Mouse (Mus musculus) ES-CJ7 (cell line): Measurements from ENCODE around the gene Gipr.
"Not testable (repeated sequence)": the region's sequence is repeated elsewhere in the genome, so short reads cannot be mapped to it uniquely, and the experiment has no call there.

Experiments
- DNase-seq: peaks from one replicate; pipeline ENCODE4 v3.0.0; 2011; ENCODE audit warnings: low read depth, low spot score

Gipr gene

DNA sequence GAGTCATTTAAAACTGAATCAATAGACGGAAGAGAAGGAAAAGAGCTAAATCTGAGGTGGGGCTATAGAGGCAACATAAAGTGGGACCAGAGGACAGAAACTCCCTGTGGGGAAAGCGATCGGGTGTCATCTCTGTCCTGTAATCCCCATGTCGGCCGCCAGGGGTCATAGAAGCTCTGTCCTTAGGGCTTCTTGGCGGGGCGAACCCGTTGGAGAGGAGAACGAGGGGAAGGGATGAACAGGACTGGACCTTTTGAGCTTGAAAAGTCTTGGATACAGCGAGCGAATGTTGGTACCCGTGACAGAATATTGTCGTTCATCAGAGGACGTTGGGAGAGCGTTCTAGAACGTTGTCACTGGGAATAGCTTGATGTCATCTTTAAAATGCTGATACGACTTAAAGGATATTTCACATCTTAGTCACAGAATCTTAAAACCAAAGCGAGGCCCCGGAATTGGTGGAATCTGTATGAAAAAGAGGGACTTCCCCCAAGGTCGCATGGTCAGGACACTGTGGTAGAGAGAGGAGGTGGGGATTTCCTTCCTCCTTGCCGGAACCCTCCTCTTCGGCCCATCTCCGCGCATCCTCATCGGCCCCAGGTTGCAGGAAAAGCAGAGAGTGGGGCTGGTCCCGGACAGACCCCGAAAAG, 12.6 kb upstream of the Gipr start:
- DNase-seq = peak; percentile 83

DNA sequence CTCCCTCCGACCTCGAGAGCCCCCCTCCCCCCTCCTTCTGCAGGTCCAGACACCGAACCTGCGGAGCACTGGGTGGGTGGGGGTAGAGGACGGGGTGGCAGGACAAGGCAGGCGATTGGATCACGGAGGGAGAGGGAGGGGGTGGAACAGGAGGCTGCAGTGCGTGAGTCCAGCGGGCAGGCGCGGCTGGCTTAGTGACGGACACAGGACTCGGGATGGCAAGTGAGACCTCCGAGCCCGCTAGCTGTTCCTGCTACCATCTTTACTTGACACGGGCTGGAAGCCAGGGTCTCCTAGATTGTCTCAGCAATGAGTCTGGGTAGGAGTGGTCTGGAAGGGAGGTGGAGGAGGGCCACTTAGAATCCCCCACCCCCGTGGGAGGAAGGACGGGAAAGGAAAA, 12.1 kb upstream of the Gipr start:
- no peak for DNase-seq

DNA sequence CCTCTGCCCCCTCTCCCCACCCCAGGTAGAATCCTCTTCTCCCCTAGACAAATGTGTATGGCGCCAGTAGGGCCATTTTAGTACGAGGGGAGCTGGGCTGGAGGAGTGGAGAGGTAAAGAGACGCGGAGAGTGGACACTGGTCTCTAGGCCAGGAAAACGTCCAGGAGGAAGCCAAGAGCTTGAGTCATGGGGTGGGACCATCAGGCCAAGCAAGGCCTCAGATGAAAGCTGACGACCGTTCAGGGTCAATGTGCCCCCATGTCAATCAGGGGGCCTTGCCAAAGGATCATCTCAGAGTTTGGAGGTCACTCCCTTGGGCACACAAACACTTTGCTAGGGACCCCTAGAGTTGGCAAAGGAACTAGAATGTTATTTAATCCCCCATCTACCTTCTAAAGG, 11.3 kb upstream of the Gipr start:
- DNase-seq = no peak

DNA sequence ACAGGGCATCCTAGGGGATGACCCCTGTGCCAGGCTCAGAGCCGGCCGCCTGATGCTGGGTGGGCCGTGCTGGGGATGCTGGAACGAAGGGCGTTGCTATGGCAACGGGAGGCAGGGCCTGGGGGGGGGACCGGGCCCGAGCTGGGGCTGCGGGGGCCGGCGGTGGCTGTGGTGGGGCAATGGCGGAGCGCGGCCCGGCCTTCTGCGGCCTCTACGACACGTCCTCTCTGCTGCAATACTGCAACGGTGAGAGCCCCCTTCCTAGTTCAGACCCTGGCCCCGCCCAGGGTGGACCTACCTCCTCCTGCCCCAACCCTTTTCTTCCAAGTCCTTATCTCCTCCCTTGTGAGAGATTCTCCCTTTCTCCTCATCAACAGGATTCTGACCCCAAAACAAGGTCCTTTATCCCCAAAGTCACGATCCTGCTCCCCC, 10.6 kb upstream of the Gipr start:
- no peak for DNase-seq

DNA sequence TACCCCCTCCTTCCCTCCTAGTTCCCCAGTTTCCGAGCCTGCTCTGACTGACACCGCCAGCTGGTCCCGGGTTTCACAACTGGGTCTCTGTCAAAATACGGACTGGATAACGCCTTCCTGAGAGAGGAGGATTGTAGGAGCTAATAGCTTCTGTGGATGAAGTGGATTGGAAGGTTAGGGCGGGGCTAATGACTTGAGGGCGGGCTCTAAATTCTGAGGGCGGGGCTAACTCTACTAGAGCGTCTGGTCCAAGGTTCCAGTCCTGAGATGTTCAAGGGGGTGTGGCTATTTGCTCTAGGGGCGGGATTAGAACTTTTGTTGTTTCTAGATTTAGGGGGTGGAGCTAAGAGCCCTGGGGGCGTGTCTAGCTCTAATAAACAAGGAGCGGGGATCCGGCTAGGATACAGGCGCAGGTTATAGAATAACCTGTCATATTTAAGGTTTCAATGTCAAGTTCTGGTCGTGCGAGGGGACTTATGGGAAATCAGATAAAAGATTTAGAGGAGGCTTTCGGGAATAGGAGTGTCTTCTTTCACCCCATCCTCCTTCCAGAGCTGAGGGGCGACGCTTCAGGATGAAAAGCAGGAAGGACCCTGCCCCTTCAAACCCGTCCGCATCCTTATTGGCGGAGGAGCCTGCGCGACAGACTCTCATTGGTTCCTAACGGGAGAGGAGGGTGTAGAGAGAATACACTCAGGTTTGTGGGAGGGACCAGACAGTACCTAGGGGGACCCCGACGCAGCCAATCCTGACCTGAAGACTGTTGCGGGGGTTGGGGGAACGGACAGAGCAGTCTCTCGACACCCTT, 10.0 kb upstream of the Gipr start, which contains the start of gene Eml2:
TSS of gene Eml2 (plus strand) at position 714 of the 808 bp plus-strand sequence.
- DNase-seq = peak; percentile 93

DNA sequence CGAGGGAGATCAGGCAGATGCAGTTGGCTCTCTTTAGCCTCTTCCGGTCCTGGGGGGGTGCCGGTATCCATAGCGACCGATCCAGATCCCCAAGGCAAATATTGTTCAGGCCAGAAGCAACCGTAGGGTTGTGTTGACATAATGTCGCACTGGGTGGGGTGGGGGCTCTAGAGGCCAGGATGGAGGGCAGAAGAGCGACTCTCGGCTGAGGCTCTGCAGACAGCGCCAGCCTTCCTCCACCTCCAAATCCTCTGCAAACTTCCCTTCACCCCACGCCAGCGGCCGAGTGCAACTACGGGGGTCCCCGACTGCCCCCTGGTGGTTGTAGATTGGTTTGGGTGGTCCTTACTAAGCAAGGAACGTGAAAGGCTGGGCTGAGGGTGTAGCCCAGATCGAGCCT, 6.9 kb upstream of the Gipr start:
- peak; percentile 89 for DNase-seq

DNA sequence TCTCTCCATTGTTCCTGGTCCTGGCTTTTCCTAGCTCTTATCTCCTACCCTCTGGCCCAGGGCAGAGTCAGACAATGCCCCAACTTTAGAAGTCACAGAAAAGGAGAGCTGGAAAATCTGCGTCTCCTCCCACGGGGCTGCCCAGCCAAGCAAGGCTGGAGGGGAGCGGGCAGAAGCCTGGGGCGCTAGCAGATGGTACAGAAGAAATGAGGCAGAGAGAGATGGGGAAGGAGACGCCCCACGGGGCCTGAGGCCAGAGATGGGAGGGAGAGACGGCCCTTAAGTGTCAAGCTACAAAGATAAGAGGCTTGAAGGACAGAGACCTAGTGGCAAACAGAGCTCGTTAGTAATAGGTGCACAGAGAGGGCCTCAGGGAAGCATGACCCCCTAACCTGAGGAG, 5.9 kb upstream of the Gipr start:
- DNase-seq = no peak

DNA sequence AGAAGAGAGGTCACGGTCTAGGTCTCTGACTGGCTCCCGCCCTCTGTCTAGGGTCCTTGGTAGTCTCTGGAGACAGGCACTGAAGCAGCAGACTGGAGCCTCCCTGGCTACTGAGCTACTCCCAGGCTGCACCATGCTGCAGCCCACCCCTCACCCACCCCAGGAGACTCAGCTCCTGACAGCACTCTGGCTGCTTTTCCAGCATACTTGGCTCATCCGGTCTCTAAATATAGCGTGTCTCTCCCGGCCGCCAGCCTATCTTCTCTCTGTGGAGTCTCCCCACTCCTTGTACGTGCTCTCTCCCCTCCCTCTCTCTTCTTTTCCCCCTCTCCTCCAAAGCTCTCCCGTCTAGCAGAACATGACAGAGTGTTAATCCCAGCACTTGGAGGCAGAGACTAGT, 4.2 kb upstream of the Gipr start:
- no peak for DNase-seq

DNA sequence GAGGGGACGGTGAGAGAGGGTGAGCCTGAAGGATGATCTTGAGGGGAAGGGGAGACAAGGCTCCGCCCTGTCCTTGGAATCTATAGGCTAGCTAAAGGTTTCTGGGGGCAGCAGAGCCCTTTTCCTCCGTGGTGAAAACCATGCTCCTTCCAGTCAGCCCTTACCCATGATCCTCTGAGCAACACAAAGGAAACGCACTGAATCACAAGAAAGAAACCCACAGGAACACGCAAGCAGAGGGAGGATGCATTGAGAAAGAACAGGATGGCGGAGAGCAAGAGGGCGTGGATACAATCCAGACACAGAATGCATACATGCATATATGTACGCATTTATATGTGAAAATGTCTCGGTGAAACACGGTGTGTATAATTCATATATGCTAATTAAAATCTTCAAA, 3.6 kb upstream of the Gipr start:
- no peak for DNase-seq

DNA sequence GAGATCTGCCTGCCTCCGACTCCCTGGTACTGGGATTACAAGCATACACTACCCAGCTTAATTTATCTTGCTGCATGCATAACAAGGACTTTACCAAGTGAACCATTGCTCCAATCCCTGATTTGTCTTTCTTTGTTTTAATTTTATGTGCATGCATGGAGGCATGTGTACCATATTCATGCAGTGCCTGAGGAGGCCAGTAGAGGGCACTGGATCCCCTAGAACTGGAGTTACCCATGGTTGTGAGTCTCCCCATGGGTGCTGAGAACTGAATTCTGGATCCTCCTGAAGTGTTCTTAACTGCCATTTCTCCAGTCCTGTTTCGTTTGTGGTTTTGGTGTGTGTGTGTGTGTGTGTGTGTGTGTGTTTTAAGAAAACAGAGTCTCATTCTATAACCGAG, 1.1 kb upstream of the Gipr start:
- no peak for DNase-seq

DNA sequence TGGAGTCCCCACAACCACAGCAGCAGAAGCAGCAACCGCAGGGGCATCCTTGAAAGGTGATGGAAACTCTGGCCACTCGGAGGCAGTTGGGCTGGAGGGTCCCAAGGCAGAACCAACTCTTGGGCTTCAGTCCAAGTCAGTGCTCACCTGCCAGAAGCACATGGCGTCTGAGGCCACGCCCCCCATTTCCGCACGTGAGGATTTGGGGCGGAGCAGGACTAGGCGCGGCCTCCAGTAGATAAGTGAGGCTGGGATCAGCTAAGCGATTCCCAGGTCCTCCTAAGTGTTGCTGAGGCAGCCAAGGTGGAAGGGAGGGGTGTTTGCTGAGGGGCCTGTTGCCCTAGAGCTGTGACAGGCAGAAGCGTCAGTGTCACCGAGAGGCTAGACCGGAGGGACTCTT, 949 bp downstream of the Gipr start:
- peak; percentile 83 for DNase-seq

DNA sequence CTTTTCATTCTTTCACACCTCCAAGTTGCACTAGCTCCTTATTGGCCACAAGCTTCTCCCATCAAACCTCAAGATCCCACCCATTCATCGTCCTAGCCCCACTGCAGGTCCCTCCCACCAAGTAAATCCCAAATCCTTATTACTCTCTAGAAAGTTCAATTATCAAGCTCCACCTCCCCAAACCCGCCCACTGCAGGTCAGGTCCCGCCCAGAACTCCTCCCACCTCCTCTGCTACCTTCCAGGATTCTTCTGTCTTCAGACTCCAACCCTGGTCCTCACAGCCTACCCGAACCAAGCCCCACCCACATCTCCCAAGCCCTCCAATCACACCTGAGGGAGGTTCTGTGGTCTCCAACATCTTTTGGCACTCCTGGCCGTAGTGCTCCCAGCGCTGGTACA, 1.7 kb downstream of the Gipr start:
- peak; percentile 92 for DNase-seq

DNA sequence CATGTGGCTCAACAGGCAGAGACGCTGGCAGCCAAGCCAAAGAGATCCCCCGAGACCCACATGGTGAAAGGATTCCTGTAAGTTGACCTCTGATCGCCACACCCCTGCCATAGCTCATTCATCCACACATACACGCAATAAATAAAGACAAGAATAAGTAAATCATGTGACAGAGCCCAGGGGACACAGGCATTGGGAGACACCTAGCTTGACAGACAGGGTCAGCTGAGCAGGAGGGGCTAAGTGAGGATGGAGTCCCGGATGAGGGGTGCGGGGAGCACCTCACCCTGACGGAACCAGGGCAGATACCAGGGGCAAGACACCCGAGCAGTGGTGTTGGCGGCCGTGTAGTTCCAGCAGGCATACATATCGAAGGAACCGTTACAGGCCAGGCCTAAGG, 2.2 kb downstream of the Gipr start:
- DNase-seq = no peak

DNA sequence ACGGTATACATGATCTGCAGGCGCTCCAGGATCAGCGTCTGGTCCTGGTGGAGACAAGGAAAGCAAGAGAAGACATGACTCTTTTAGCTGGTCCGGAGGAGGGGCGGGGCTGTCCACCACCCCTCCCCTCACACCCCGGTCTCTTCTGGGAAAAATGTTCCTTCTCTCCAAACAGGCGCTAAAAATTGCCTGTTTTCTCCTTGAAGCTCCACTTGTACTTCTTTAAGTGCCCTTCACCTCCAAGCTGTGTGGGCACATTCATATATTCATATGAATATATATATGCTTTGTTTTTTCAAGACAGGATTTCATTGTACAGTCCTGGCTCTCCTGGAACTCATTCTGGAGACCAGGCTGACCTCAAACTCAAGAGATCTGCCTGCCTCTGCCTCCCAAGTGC, 3.0 kb downstream of the Gipr start:
- no peak for DNase-seq

DNA sequence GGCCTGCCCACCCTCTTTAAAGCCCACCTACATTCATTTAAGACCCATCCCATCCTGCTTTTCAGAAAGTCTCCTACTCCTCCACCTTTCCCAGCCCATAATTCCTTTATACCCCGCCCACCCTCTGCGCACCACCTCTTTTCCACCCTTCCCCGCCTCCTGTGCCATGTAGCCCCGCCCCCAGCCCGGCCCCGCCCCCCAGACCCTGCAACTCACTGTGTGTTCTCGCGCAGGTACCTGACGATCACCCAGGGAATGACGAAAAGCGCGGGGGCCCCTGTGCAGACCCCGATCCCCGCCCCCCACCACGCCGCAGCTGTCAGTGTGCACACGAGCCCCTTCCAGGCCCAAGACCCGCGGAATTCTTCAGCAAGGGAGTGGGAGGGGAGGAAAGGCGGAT, 5.8 kb downstream of the Gipr start:
- DNase-seq = peak; percentile 81

DNA sequence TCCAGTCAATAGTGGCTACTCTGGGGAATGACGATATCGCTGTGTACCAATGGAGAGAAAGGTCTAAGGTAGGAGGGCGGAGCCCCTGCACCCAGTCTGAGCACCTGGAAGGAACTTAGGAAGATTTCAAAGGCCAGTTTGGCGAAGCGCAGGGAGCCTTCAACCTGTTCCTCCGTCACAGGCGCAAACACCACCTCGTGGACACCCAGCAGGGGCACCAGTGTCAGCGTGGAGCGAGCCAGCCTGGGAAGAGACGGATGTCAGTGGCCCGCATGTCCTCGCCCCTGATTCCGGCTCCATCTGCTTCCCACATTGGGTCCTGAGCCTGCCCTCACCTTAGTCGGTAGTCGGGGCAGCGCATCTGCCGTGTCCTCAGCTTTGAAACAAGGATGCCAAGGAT, 6.5 kb downstream of the Gipr start:
- no peak for DNase-seq

DNA sequence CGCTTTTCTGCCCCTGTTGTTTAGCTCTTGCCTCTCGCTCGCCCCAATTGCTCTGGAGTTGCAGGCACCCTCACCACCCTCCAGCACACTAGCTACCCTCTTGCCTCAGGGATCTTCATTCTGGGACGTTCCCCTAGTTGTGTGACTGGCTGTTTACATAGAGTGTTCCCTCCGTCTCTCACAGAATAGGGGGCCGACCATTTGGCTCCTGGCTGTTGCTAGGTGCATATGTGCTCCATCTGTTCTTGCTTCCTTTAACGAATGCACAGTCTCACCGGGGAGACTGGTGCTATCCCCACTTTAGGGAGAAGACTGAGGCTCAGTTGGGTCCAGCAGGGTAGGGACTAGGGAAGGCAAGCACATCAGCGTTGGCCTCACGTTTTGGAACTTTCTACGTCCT, 7.3 kb downstream of the Gipr start:
- DNase-seq = no peak

DNA sequence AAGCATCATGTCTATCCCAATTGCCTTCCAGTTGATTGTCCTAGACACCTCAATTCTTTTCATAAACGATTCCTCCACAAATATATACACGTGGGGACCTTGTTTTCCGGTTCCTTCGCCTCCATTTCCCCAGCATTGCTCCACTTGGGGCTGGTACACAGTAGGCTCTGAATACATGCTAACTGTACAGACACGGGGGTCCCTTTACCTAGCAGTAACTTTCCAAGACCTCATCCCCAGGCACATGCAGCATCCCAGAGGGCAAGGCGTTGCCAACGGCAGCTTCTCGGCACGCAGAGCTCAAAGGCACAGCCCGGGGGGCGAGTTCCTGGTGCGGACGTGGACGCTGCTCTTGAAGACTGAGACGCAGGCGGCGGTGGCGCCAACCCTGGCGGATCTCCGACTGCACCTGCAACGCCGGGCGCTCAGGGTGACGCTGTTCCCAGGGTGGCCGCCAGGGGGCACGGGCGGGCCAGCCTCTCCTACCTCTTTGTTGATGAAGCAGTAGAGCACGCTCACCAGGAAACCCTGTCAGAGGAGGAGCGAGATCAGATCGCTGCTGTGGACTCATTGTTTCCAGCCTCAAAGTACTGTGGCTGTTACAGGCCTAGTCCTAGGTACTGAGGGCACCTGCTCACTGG, 8.6 kb downstream of the Gipr start:
- peak; percentile 87 for DNase-seq

DNA sequence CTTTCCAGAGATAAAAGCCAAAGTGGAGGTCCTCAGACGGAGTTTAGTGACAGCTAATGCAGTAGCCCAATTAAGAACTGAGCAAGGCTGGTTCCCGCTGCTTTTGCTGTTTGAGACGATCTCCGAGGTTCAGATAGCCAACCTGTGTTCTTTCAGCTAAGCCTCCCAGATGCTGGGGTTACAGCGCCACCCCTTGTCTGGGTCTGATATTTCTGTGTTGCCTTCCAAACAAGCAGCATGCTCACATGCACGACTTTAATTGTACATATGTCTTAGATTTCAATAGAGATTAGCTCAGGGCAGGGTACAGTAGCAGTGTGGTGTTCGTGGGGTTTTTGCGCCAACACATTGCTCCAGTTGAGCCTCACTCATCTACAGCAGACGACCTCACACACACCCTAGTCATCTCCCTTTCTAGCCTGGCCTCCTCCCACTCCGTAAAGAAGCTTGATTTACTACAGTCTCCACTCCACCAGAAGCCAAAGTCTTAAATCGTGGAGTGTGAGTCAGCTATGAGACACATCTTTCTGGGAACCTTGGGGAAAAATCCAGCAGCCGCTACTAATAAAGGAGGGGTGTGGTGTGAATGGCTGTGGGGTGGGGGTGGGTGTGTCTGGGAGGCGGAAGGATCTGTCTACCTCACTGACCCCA, 10.0 kb downstream of the Gipr start:
- DNase-seq = no peak

DNA sequence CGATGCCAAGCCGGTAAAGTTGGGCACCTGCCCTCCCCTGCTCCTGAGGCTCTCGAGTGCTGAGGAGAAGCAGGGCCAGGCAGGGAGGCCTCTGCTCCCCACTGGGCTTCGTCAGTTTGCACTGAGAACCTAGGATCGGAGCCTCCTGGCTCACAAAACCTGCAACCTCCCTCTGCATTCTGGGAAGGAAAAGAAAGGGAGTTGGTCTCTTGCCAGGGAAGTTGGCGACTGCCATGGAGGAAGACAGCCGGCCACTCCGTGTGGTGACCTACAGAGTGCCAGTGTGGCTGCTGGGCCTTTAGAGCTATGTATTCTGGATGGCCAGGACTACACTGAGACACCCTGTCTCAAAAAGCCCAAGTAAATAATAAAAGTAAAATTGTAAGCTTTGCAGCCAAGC, 11.1 kb downstream of the Gipr start:
- DNase-seq = no peak

DNA sequence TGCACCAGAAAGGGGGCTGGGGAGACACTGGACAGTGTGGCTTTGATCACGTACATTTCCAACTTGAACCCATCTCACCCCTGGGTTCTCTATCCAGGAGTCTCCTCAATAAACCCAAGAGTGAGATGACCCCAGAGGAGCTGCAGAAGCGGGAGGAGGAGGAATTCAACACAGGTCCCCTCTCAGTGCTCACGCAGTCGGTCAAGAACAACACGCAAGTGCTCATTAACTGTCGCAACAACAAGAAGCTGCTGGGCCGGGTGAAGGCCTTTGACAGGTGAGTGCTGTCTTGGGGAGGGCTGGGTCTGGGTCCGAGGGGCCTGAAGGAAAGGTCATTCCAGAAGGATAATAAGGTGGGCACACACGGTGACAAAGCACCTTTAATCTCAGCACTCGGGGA, 14.8 kb downstream of the Gipr start:
- DNase-seq = not testable (repeated sequence)

DNA sequence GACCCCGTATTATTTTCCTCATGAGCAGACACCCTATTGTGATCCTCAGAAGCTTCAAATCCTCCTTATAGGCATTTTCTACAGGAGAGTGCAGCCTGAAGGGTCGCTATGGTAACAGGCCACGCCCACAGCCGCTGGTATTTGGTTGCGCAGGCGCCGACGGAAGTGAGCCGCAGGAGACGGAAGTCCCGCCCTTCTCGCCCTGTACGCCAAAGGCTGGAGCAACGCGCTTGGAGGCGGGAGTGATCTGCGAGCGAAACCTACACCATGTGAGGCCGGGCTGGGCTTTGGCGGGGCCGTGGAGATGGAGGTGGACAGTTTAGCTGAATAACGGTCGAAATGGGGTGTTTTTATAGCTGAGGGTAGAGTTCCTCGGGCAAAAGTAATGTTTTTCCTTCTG, 16.3 kb downstream of the Gipr start, which contains the start of gene Snrpd2:
TSS of gene Snrpd2 (plus strand) at position 97 of the 400 bp plus-strand sequence.
- peak; percentile 96 for DNase-seq
